Mouse (Mus musculus) kidney, embryonic 15.5 days (tissue): Measurements from ENCODE around the gene Cdrt4. TPM values are rescaled to one million over a fixed set of nuclear protein-coding genes. Genes with fewer than 3 reads are reported as not detected.

Source experiments
- ATAC-seq: fragments of 200-750 bp; cut with Nextera tagmentation; replicated peaks from 2 replicates; pipeline ENCODE4 v1.8.0; 2017; ENCODE audit warnings: moderate TSS enrichment; ENCODE audit not compliant: low FRiP score
- H3K27ac ChIP-seq: fragments of 300-500 bp; sonication (generic); 2 replicates; pipeline ENCODE4 v1.5.1; 2015; ENCODE audit warnings: mild to moderate bottlenecking, inconsistent platforms
- H3K27me3 ChIP-seq: fragments of 300-500 bp; sonication (generic); 2 replicates; pipeline ENCODE4 v1.6.1; 2015; ENCODE audit warnings: inconsistent platforms
- H3K36me3 ChIP-seq: fragments of 300-500 bp; sonication (generic); 2 replicates; pipeline ENCODE4 v1.6.1; 2015; ENCODE audit warnings: inconsistent platforms
- H3K4me1 ChIP-seq: fragments of 300-500 bp; sonication (generic); 2 replicates; pipeline ENCODE4 v1.6.1; 2015; ENCODE audit warnings: inconsistent platforms
- H3K4me2 ChIP-seq: fragments of 300-500 bp; sonication (generic); 2 replicates; pipeline ENCODE4 v1.6.1; 2015; ENCODE audit warnings: moderate library complexity, mild to moderate bottlenecking, inconsistent platforms
- H3K4me3 ChIP-seq: fragments of 300-500 bp; sonication (generic); replicated peaks from 2 replicates; pipeline ENCODE4 v1.5.1; 2015; ENCODE audit warnings: mild to moderate bottlenecking, inconsistent platforms
- H3K9ac ChIP-seq: fragments of 300-500 bp; sonication (generic); 2 replicates; pipeline ENCODE4 v1.6.1; 2015; ENCODE audit warnings: mild to moderate bottlenecking, inconsistent platforms
- H3K9me3 ChIP-seq: fragments of 300-500 bp; sonication (generic); replicated peaks from 2 replicates; pipeline ENCODE4 v1.6.1; 2016; ENCODE audit warnings: inconsistent platforms
- WGBS: fragments of 180-500 bp; shearing (Covaris S2); methylation state at CpG from one replicate; pipeline ENCODE4 v1.1.7; 2015; ENCODE audit warnings: mixed read lengths; 5-methylcytosine and 5-hydroxymethylcytosine counted together
- polyA plus RNA-seq: library from polyadenylated mRNA; unstranded; fragments of >200 nt; fragmentation: Nextera tagmentation; extraction: Ambion mirVana; gene quantifications from 2 replicates; pipeline ENCODE4 v1.2.1, GENCODE M21; 2015

Cdrt4 gene
- polyA plus RNA-seq, 1 experiment from 2014 or later: not detected

DNA sequence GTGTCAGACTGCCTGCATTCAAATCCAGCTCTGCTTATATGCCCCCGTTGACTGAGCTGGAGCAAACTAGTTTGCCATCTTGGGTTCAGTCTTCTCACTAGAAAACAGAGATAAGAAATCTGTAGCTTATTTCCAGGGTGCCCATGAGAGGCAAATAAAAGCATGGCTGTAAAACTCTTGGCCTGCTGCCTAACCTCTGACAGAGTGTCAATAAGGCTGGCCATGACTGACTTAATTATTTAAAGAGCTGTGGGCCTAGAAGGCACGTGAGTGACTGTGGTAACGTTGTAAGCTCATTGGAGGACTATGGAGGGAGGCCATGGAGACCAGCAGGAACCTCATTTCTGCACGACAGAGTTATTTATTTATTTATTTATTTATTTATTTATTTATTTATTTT lies 5.5 kb upstream of the Cdrt4 start:
- no peaks in the 10 kb centered on the region for H3K36me3 ChIP-seq
- no peaks in the 10 kb centered on the region for H3K27me3 ChIP-seq
- H3K4me1 ChIP-seq: no peaks in the 10 kb centered on the region
- no peak overlapping the region for H3K4me3 ChIP-seq
- H3K27ac ChIP-seq: no peak overlapping the region
- 56% methylated on average over 4 of the region's 4 CpGs for WGBS
- no peak overlapping the region for H3K9ac ChIP-seq
- ATAC-seq: no peak
- H3K4me2 ChIP-seq: no peak overlapping the region
- H3K9me3 ChIP-seq: no peaks in the 10 kb centered on the region

DNA sequence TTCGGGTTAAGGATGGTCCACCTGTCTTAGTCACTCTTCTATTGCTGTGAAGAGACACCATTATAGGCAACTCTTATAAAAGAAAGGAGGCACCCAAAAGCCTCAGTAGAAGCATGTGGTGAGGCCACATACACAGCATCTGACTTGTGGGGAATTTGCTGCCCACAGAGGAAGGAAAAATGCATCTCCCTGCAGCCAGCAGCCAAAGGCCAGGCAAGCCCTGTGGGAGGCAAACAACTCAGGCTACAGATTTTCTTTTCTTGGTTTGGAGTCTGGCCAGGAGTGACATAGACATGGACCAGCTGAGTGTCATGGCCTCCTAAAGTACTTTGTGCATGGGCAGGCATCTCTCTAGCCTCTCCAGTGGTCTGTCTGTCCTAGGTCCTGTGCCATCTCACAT lies 1.4 kb upstream of the Cdrt4 start:
- no peak overlapping the region for H3K4me3 ChIP-seq
- 89% methylated on average over 1 of the region's 1 CpGs for WGBS
- H3K9me3 ChIP-seq: no peaks in the 10 kb centered on the region
- H3K36me3 ChIP-seq: no peaks in the 10 kb centered on the region
- no peaks in the 10 kb centered on the region for H3K27me3 ChIP-seq
- H3K4me2 ChIP-seq: no peak overlapping the region
- no peak overlapping the region for H3K27ac ChIP-seq
- no peak overlapping the region for H3K9ac ChIP-seq
- no peaks in the 10 kb centered on the region for H3K4me1 ChIP-seq
- ATAC-seq: no peak

DNA sequence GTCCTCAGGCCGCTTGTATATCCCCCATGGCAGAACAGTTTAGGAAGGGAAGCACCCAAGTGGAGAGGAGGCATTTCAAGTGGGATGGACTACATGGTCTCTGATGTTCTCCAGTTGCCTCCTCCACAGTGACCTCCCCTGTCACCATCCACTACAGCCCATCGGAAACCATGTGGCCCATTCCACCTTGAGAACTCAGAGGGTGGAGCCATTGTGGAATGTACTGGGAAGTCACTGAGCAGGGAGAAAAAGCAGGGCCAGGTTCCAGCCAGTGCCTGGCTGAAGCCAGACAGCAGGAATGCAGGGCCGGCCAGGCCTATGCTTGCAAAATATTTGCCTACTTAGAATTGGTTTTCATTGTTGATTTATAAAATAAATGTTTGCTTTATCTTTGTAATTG lies 3.8 kb downstream of the Cdrt4 start:
- no peak overlapping the region for H3K9ac ChIP-seq
- H3K9me3 ChIP-seq: peaks cover 9% of the 10 kb centered on the region; the same call in 1 of the 2 replicates
- H3K4me3 ChIP-seq: no peak overlapping the region
- no peak for ATAC-seq
- H3K36me3 ChIP-seq: no peaks in the 10 kb centered on the region
- WGBS: 88% methylated on average over 3 of the region's 3 CpGs
- no peak overlapping the region for H3K27ac ChIP-seq
- H3K4me1 ChIP-seq: no peaks in the 10 kb centered on the region
- no peaks in the 10 kb centered on the region for H3K27me3 ChIP-seq
- no peak overlapping the region for H3K4me2 ChIP-seq

DNA sequence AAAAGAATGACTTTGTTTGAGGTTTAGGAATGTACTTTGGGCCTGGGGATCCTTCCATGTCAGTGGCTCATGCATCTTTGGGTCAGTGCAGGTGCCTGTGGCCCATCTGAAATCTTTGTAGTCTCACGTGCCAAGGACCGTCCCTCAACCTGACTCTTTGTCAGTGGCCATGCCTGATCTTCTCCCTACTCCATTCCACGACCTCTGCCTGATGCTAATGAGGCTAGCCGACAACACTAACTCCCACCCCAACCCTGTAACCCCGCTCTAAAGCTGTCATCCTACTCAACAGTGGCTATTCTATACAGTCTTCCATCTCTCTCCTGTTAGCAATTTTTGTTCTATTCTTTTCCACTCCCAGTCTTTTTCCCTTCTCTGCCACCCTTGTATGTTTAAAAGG lies 4.2 kb downstream of the Cdrt4 start:
- no peaks in the 10 kb centered on the region for H3K27me3 ChIP-seq
- no peaks in the 10 kb centered on the region for H3K36me3 ChIP-seq
- no peak overlapping the region for H3K4me3 ChIP-seq
- WGBS: 71% methylated on average over 5 of the region's 5 CpGs
- H3K9me3 ChIP-seq: peaks cover 9% of the 10 kb centered on the region; the same call in 1 of the 2 replicates
- no peak overlapping the region for H3K27ac ChIP-seq
- no peak overlapping the region for H3K9ac ChIP-seq
- no peak overlapping the region for H3K4me2 ChIP-seq
- no peaks in the 10 kb centered on the region for H3K4me1 ChIP-seq
- ATAC-seq: no peak

DNA sequence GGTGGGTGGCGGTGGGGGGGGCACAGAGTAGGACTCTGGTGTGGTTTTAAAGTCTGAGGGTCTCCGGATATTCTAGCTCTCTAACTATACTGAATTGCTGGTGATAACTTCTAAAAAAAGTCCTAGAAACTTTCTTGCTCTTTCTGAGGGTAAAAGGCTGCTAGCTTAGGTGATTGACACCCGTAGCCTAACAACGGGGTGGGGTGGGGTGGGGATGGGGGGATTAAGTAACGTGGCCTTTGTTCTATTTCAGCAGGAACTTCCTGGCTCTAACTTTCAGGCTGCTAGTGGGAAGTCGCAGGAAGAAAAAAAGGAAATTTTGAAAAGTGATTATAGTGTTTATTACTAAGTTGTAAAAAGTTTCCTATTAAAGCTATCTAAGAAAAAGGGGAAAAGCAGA lies 4.8 kb downstream of the Cdrt4 start:
- H3K9me3 ChIP-seq: peaks cover 9% of the 10 kb centered on the region; the same call in 1 of the 2 replicates
- H3K4me1 ChIP-seq: no peaks in the 10 kb centered on the region
- H3K36me3 ChIP-seq: no peaks in the 10 kb centered on the region
- H3K4me3 ChIP-seq: no peak overlapping the region
- no peak overlapping the region for H3K9ac ChIP-seq
- H3K27me3 ChIP-seq: no peaks in the 10 kb centered on the region
- ATAC-seq: no peak
- H3K27ac ChIP-seq: no peak overlapping the region
- WGBS: 23% methylated on average over 6 of the region's 6 CpGs
- no peak overlapping the region for H3K4me2 ChIP-seq

DNA sequence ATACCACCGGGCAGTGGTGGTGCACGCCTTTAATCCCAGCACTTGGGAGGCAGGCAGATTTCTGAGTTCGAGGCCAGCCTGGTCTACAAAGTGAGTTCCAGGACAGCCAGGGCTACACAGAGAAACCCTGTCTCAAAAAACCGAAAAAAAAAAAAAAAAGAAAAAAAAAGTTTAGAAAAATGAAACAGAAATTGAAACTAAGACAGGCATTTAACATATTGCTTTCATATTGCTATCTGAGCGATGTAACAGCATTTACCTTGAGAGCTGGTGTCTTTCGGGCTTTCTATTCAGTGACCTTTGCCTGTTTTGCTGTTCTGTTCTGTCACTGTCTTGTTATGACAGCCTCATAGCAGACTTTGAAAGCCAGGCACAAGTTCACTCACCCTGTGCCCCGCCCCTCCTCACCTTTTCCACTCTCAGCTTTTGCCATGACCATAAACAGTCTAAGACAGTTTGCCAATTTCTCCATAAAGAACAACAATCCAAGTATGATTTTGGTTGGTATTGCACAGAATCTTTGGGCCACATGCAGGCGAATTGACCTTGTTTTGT lies 6.7 kb downstream of the Cdrt4 start:
- H3K9me3 ChIP-seq: peaks cover 9% of the 10 kb centered on the region; the same call in 1 of the 2 replicates
- no peaks in the 10 kb centered on the region for H3K36me3 ChIP-seq
- no peak overlapping the region for H3K4me2 ChIP-seq
- H3K4me1 ChIP-seq: no peaks in the 10 kb centered on the region
- ATAC-seq: no peak
- no peak overlapping the region for H3K9ac ChIP-seq
- H3K4me3 ChIP-seq: no peak overlapping the region
- 87% methylated on average over 8 of the region's 8 CpGs for WGBS
- H3K27ac ChIP-seq: no peak overlapping the region
- no peaks in the 10 kb centered on the region for H3K27me3 ChIP-seq

DNA sequence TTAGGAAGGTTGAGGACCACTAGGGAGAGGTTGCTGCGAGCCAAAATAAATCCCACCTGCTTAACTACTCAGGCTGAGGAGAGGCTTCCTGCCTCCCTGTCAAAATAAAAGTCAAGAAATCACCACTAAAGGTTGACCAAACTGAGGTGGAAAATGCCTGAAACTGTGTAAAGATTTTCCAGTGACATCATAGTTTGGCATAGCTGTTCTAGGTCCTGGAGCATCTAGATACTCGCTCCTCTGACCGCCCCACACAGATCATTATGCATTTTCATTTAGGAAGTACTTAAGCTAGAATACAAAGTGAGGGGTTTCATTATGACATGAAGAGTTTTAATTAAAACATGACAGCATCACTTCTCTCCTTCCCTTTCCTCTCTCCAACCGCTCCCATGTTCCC lies 12.3 kb downstream of the Cdrt4 start:
- no peaks in the 10 kb centered on the region for H3K9me3 ChIP-seq
- H3K4me3 ChIP-seq: no peak overlapping the region
- no peak overlapping the region for H3K9ac ChIP-seq
- no peaks in the 10 kb centered on the region for H3K27me3 ChIP-seq
- H3K4me1 ChIP-seq: peaks cover 20% of the 10 kb centered on the region
- no peaks in the 10 kb centered on the region for H3K36me3 ChIP-seq
- no peak overlapping the region for H3K27ac ChIP-seq
- no peak overlapping the region for H3K4me2 ChIP-seq
- 74% methylated on average over 4 of the region's 4 CpGs for WGBS
- no peak for ATAC-seq

DNA sequence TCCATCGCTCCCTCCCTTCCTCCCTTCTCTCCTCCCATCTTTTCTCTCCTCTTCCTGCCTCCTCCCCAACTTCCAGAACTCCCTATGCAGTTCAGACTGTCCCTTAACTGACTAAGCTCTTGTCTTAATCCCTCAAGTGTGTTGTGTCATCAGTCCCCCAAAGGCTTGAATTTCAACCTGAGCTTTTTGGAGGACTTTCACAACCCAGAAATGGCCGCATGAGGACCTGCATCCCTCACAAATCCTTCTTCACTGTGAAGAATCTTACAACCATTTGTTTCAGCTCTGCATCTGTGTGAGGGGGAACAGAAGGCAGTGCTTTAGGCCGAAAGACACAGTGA lies 15.4 kb downstream of the Cdrt4 start:
- ATAC-seq: no peak
- H3K9me3 ChIP-seq: no peaks in the 10 kb centered on the region
- 53% methylated on average over 3 of the region's 3 CpGs for WGBS
- no peak overlapping the region for H3K9ac ChIP-seq
- H3K4me2 ChIP-seq: peak overlapping the region; percentile 57
- H3K27ac ChIP-seq: peak overlapping the region; percentile 93
- H3K4me1 ChIP-seq: peaks cover 20% of the 10 kb centered on the region
- no peaks in the 10 kb centered on the region for H3K36me3 ChIP-seq
- H3K4me3 ChIP-seq: no peak overlapping the region
- H3K27me3 ChIP-seq: no peaks in the 10 kb centered on the region

DNA sequence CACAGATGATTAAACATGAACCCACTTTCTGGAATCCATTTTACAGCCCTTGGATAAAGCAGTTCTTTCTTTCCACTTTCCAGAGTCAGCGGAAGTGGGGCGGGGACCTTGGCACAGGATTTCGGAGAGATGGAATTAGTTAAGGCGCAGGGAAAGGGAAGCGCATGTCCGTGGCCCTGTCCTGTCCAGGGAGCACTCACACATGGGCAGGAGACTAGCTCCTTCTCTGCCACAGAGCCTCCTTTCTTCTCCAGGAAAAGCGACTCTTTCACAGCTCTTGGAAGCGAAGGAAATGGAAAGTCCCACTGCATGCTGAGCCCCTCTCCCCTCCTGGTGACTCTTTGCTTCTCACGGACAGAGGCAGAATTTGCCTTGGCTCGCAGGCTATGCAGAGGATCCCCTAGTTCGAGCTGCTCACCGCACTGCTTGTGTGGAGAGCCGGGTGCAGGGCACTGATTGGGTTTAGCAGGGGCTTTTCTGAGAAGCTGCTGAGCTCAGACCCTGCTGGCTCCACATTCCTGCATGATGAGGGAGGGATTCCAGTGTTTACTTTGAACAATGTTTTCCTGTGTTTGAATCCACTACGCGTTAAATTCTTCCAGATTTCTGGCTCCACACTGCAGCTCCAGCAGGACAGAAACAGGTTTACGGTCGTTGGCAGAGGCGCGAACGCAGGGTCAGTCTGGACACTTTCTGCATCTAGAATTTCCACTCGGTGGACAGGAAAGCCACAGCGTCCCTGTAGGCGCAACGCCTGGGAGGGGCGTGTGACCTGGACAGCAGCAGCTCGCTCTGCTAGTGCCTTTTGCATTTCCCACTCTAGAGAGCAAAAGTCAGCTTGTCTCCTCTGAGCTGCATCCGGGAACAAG lies 16.0 kb downstream of the Cdrt4 start:
- peak overlapping the region; percentile 93 for H3K27ac ChIP-seq
- 5% methylated on average over 27 of the region's 27 CpGs for WGBS
- H3K4me2 ChIP-seq: peak overlapping the region; percentile 57
- H3K27me3 ChIP-seq: no peaks in the 10 kb centered on the region
- no peaks in the 10 kb centered on the region for H3K36me3 ChIP-seq
- peaks cover 20% of the 10 kb centered on the region for H3K4me1 ChIP-seq
- peak overlapping the region; percentile 32 for H3K4me3 ChIP-seq
- no peaks in the 10 kb centered on the region for H3K9me3 ChIP-seq
- peak; percentile 79 for ATAC-seq
- H3K9ac ChIP-seq: peak overlapping the region; percentile 35

DNA sequence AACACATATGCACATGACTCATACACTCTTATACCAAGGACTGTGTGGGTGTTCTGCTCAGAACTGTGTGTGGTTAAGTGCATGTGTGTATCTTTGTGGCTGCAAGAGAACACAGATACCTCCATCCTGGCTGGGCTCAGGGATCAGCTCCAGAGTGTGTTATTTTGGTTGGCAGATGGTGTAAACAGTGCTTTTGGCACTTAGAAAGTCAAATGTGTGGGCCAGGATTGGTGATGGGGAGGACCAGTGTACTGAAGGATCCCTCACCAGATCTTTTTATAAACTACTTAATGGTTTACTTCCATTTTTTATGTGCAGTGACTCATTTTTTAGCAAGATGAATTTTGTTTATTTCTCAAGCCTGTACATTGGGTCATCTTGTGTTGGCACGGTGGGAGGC lies 26.2 kb downstream of the Cdrt4 start:
- H3K9ac ChIP-seq: no peak overlapping the region
- no peak overlapping the region for H3K4me3 ChIP-seq
- H3K4me1 ChIP-seq: no peaks in the 10 kb centered on the region
- no peak overlapping the region for H3K4me2 ChIP-seq
- no peak for ATAC-seq
- 97% methylated on average over 1 of the region's 1 CpGs for WGBS
- H3K27ac ChIP-seq: no peak overlapping the region
- no peaks in the 10 kb centered on the region for H3K36me3 ChIP-seq
- no peaks in the 10 kb centered on the region for H3K9me3 ChIP-seq
- H3K27me3 ChIP-seq: no peaks in the 10 kb centered on the region

DNA sequence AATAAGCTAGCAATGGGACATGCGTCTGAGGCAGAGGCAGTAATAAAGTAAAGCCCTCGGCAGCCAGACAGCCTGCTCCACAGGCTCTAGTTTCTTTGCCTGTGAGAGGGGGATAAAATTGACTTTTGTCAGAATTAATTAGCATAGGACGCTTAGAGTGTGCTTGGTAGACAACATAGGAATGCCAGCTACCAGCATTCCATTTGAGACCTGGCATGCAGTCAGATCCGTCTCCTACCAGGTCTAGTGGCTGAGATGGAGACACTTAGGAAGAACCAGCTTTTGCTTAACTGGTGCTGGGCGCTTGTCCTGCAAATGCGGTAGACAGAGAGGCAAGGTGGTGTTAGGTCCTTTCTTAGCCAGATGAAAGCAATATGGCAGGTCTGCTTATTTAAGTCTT lies 27.9 kb downstream of the Cdrt4 start:
- Histone ChIP-seq H3K4me1 (no peaks in the 10 kb centered on the region; the same call in 1 of the 2 replicates), H3K4me2 (no peak overlapping the region), H3K36me3 (no peaks in the 10 kb centered on the region), H3K9me3 (no peaks in the 10 kb centered on the region), H3K9ac (no peak overlapping the region), H3K4me3 (no peak overlapping the region), H3K27ac (no peak overlapping the region), H3K27me3 (no peaks in the 10 kb centered on the region)
- 79% methylated on average over 6 of the region's 6 CpGs for WGBS
- no peak for ATAC-seq

DNA sequence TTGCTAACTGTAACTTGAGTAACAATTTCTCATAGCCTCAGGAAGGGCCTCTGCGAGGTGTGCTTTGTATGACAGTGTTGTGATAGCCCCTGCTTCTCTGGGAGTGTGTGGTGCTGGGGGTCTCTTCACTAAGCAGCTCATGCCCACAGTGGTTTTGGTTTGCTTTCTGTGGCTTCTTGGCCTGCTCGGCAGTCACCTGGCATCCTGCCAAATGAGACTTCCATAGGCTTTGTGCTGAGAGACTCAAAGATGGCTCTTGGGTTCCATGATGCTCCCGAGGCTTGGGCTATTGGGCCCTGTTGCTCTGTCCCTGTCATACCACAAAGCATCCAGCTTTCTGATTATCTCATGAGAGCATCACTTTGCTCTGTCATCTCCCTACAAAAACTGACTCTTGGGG lies 30.7 kb downstream of the Cdrt4 start:
- no peak overlapping the region for H3K9ac ChIP-seq
- H3K27me3 ChIP-seq: no peaks in the 10 kb centered on the region
- H3K4me1 ChIP-seq: peaks cover 3% of the 10 kb centered on the region; the same call in 1 of the 2 replicates
- no peak for ATAC-seq
- 61% methylated on average over 3 of the region's 3 CpGs for WGBS
- H3K4me3 ChIP-seq: no peak overlapping the region
- no peaks in the 10 kb centered on the region for H3K36me3 ChIP-seq
- no peak overlapping the region for H3K4me2 ChIP-seq
- no peak overlapping the region for H3K27ac ChIP-seq
- H3K9me3 ChIP-seq: no peaks in the 10 kb centered on the region
